Mouse (Mus musculus) limb, embryonic 13.5 days (tissue): ENCODE measurements around the gene Apela. TPM values are rescaled to one million over a fixed set of nuclear protein-coding genes. Genes with fewer than 3 reads are reported as not detected.

Experiments
- ATAC-seq: fragments of 200-750 bp; cut with Nextera tagmentation; 2 replicates; pipeline ENCODE4 v1.8.0; 2017; ENCODE audit warnings: low read depth, moderate number of reproducible peaks, moderate TSS enrichment; ENCODE audit not compliant: low FRiP score
- H3K27ac ChIP-seq: fragments of 300-500 bp; sonication (generic); 2 replicates; pipeline ENCODE4 v1.5.1; 2015; ENCODE audit warnings: inconsistent platforms, mild to moderate bottlenecking, moderate library complexity
- H3K27me3 ChIP-seq: fragments of 300-500 bp; sonication (generic); 2 replicates; pipeline ENCODE4 v1.6.1; 2015; ENCODE audit warnings: mild to moderate bottlenecking, inconsistent platforms
- H3K36me3 ChIP-seq: fragments of 300-500 bp; sonication (generic); 2 replicates; pipeline ENCODE4 v1.6.1; 2015; ENCODE audit warnings: inconsistent platforms, mild to moderate bottlenecking, moderate library complexity
- H3K4me1 ChIP-seq: fragments of 300-500 bp; sonication (generic); 2 replicates; pipeline ENCODE4 v1.6.1; 2015; ENCODE audit warnings: inconsistent platforms
- H3K4me2 ChIP-seq: fragments of 300-500 bp; sonication (generic); replicated peaks from 2 replicates; pipeline ENCODE4 v1.6.1; 2015; ENCODE audit warnings: inconsistent platforms, mild to moderate bottlenecking, moderate library complexity
- H3K4me3 ChIP-seq: fragments of 300-500 bp; sonication (generic); 2 replicates; pipeline ENCODE4 v1.5.1; 2015; ENCODE audit warnings: moderate library complexity, mild to moderate bottlenecking, inconsistent platforms
- H3K9ac ChIP-seq: fragments of 300-500 bp; sonication (generic); 2 replicates; pipeline ENCODE4 v1.6.1; 2015; ENCODE audit warnings: mild to moderate bottlenecking, inconsistent platforms
- H3K9me3 ChIP-seq: fragments of 300-500 bp; sonication (generic); 2 replicates; pipeline ENCODE4 v1.6.1; 2016; ENCODE audit warnings: inconsistent platforms
- WGBS: fragments of 180-500 bp; shearing (Covaris S2); methylation state at CpG from one replicate; pipeline ENCODE4 v1.1.7; 2015; 5-methylcytosine and 5-hydroxymethylcytosine counted together
- polyA plus RNA-seq: library from polyadenylated mRNA; unstranded; fragments of >200 nt; fragmentation: Nextera tagmentation; extraction: Ambion mirVana; gene quantifications from 2 replicates; pipeline ENCODE4 v1.2.1, GENCODE M21; 2015

The Apela gene
- 12.4 and 14.1 TPM in 2 replicates for polyA plus RNA-seq

- Histone ChIP-seq H3K4me1 (peaks cover 31% of the 10 kb centered on the region), H3K4me2 (peak within 1 kb of the TSS; percentile 71), H3K9me3 (no peaks in the 10 kb centered on the region), H3K9ac (peak within 1 kb of the TSS; percentile 32; the same call in 1 of the 2 replicates), H3K4me3 (peak within 1 kb of the TSS; percentile 41), H3K36me3 (no peaks in the 10 kb centered on the region), H3K27me3 (no peaks in the 10 kb centered on the region), H3K27ac (no peak within 1 kb of the TSS; the same call in 1 of the 2 replicates)
- WGBS, result 0% methylated on average over 8 of the region's 8 CpGs
- ATAC-seq, result peak; percentile 83
Measured at GRCm38 (mm10) chr8:65037117-65037533, at the start of gene Apela. Gene Apela, minus strand, starts transcription at chr8:65037336.

GRCm38 (mm10) chr8:65085680-65086079 lies 48.5 kb upstream of the Apela start:
- no peaks in the 10 kb centered on the region for H3K36me3 ChIP-seq
- H3K27me3 ChIP-seq, result no peaks in the 10 kb centered on the region
- H3K4me1 ChIP-seq, result peaks cover 8% of the 10 kb centered on the region
- no peak overlapping the region for H3K4me3 ChIP-seq
- no peak overlapping the region for H3K9ac ChIP-seq
- 77% methylated on average over 2 of the region's 2 CpGs for WGBS
- ATAC-seq, result no peak
- H3K27ac ChIP-seq, result no peak overlapping the region
- no peak overlapping the region for H3K4me2 ChIP-seq
- H3K9me3 ChIP-seq, result no peaks in the 10 kb centered on the region

- 82% methylated on average over 9 of the region's 9 CpGs for WGBS
- no peak overlapping the region for H3K27ac ChIP-seq
- ATAC-seq, result no peak
- no peak overlapping the region for H3K4me2 ChIP-seq
- H3K36me3 ChIP-seq, result no peaks in the 10 kb centered on the region
- no peaks in the 10 kb centered on the region for H3K27me3 ChIP-seq
- H3K4me3 ChIP-seq, result no peak overlapping the region
- H3K9ac ChIP-seq, result no peak overlapping the region
- no peaks in the 10 kb centered on the region for H3K4me1 ChIP-seq
- no peaks in the 10 kb centered on the region for H3K9me3 ChIP-seq
Measured at GRCm38 (mm10) chr8:65080731-65081130, 43.6 kb upstream of the Apela start.

DNA sequence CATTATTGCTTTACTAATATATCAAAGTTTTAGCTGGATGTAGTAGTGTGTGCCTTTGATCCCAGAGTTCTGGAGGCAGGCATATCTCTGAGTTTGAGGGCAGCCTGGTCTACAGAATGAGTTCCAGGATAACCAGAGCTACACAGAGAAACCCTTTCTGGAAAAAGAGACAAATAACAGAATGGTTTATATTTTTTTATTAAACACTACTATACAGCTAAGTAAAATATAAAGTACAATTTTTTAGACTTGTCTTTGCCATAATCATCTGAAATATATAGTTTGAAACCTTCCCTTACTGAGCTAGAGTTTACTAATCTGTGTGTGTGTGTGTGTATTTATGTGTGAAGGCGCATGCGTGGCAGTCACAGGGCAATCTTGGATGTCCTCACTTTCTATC lies 37.6 kb upstream of the Apela start, which contains the start of gene Gm10663:
Gene Gm10663 (plus strand): TSS at position 301 of the 400 bp plus-strand sequence.
- Histone ChIP-seq H3K4me2 (no peak within 1 kb of the TSS), H3K27ac (no peak within 1 kb of the TSS), H3K4me1 (0 out of 2 replicates have a peak, but pooled peaks cover 5% of the 10 kb centered on the region), H3K9me3 (no peaks in the 10 kb centered on the region), H3K9ac (no peak within 1 kb of the TSS), H3K4me3 (no peak within 1 kb of the TSS), H3K36me3 (no peaks in the 10 kb centered on the region), H3K27me3 (no peaks in the 10 kb centered on the region)
- ATAC-seq, result no peak
- WGBS, result 85% methylated on average over 2 of the region's 2 CpGs

DNA sequence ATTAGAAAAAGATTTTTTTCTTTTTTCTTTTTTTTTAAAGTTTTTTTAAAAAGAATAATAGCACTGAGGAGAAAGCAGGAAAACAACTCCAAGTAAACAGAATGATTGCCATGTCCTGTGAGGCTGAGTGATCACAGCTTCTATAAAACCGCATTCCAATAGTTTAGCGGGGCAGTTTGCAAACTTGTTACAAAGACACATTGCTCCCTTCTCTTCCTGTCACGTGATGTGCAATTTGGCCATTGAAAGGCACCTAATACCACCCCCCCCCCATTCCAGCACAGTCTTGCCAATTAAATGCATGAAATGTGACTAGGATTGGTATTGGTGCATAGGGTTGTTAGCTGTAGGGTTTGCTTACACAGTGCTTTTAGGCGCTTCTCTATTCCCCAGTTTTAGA lies 33.9 kb upstream of the Apela start:
- H3K4me3 ChIP-seq, result no peak overlapping the region
- no peaks in the 10 kb centered on the region for H3K9me3 ChIP-seq
- WGBS, result 52% methylated on average over 4 of the region's 4 CpGs
- no peak for ATAC-seq
- 0 out of 2 replicates have a peak, but pooled peaks cover 11% of the 10 kb centered on the region for H3K4me1 ChIP-seq
- H3K9ac ChIP-seq, result no peak overlapping the region
- no peaks in the 10 kb centered on the region for H3K27me3 ChIP-seq
- H3K27ac ChIP-seq, result no peak overlapping the region
- no peak overlapping the region for H3K4me2 ChIP-seq
- no peaks in the 10 kb centered on the region for H3K36me3 ChIP-seq

- Histone ChIP-seq H3K4me3 (no peak overlapping the region), H3K27ac (no peak overlapping the region), H3K9ac (no peak overlapping the region), H3K9me3 (no peaks in the 10 kb centered on the region), H3K27me3 (no peaks in the 10 kb centered on the region), H3K4me2 (no peak overlapping the region), H3K36me3 (no peaks in the 10 kb centered on the region), H3K4me1 (peaks cover 18% of the 10 kb centered on the region; the same call in 1 of the 2 replicates)
- no peak for ATAC-seq
- WGBS, result 90% methylated on average over 4 of the region's 4 CpGs
Measured at GRCm38 (mm10) chr8:65068473-65068819, 31.3 kb upstream of the Apela start.

GRCm38 (mm10) chr8:65067694-65068472 lies 30.7 kb upstream of the Apela start:
- no peak overlapping the region for H3K27ac ChIP-seq
- no peak overlapping the region for H3K4me3 ChIP-seq
- ATAC-seq, result no peak
- H3K36me3 ChIP-seq, result no peaks in the 10 kb centered on the region
- H3K4me2 ChIP-seq, result no peak overlapping the region
- no peaks in the 10 kb centered on the region for H3K27me3 ChIP-seq
- no peak overlapping the region for H3K9ac ChIP-seq
- 28% methylated on average over 10 of the region's 10 CpGs for WGBS
- no peaks in the 10 kb centered on the region for H3K9me3 ChIP-seq
- H3K4me1 ChIP-seq, result peaks cover 20% of the 10 kb centered on the region; the same call in 1 of the 2 replicates

- no peaks in the 10 kb centered on the region for H3K27me3 ChIP-seq
- H3K27ac ChIP-seq, result no peak overlapping the region
- H3K4me2 ChIP-seq, result no peak overlapping the region
- no peak overlapping the region for H3K4me3 ChIP-seq
- no peaks in the 10 kb centered on the region for H3K9me3 ChIP-seq
- no peaks in the 10 kb centered on the region for H3K36me3 ChIP-seq
- no peak overlapping the region for H3K9ac ChIP-seq
- ATAC-seq, result no peak
- WGBS, result 87% methylated on average over 4 of the region's 4 CpGs
- peaks cover 20% of the 10 kb centered on the region; the same call in 1 of the 2 replicates for H3K4me1 ChIP-seq
Measured at GRCm38 (mm10) chr8:65067031-65067430, 29.9 kb upstream of the Apela start.

DNA sequence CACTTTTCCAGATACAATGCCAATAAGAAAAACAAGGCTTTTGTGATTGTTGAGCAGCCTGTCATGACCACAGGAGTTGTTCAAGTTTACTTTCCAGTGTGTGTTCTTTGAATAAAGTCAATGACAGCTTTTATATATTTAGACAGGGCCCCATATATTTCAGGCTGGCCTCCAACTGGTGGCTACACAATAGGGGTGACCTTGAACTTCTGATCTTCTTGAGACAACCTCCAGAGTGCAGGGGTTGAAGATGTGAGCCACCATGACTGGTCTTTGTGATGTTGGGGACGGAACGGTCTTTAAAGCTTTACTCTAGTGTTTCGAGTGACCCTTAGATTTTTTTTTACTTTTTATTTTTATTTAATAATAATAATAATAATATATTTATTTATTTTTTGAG lies 28.5 kb upstream of the Apela start:
- Histone ChIP-seq H3K9ac (no peak overlapping the region), H3K4me1 (peaks cover 20% of the 10 kb centered on the region; the same call in 1 of the 2 replicates), H3K27ac (no peak overlapping the region), H3K27me3 (no peaks in the 10 kb centered on the region), H3K4me3 (no peak overlapping the region), H3K4me2 (no peak overlapping the region), H3K9me3 (no peaks in the 10 kb centered on the region), H3K36me3 (no peaks in the 10 kb centered on the region)
- WGBS, result 97% methylated on average over 3 of the region's 3 CpGs
- no peak for ATAC-seq

- no peak overlapping the region for H3K9ac ChIP-seq
- no peak overlapping the region for H3K27ac ChIP-seq
- ATAC-seq, result no peak
- H3K9me3 ChIP-seq, result no peaks in the 10 kb centered on the region
- H3K36me3 ChIP-seq, result no peaks in the 10 kb centered on the region
- peaks cover 15% of the 10 kb centered on the region; the same call in 1 of the 2 replicates for H3K4me1 ChIP-seq
- H3K27me3 ChIP-seq, result no peaks in the 10 kb centered on the region
- no peak overlapping the region for H3K4me3 ChIP-seq
- no peak overlapping the region for H3K4me2 ChIP-seq
- 38% methylated on average over 2 of the region's 2 CpGs for WGBS
Measured at GRCm38 (mm10) chr8:65064071-65064470, 26.9 kb upstream of the Apela start.

DNA sequence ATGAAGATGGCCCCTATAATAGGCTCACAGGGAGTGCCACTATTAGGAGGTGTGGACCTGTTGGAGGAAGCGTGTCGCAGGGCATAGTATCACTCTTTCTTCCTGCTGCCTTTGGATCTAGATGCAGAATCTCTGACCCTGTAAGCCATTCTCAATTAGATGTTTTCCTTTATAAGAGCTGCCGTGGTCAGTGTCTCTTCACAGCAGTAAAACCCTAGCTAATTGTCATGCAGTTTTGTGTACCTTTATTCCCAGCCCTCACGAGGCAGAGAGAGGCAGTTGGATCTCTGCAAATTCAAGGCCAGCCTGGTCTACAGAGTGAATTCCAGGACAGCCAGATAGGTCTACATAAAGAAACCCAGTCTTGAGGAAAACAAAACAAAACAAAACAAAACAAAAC lies 25.1 kb upstream of the Apela start:
- no peaks in the 10 kb centered on the region for H3K9me3 ChIP-seq
- no peak overlapping the region for H3K4me3 ChIP-seq
- WGBS, result 75% methylated on average over 4 of the region's 4 CpGs
- H3K4me2 ChIP-seq, result no peak overlapping the region
- no peaks in the 10 kb centered on the region for H3K27me3 ChIP-seq
- no peak overlapping the region for H3K27ac ChIP-seq
- peaks cover 9% of the 10 kb centered on the region; the same call in 1 of the 2 replicates for H3K4me1 ChIP-seq
- H3K36me3 ChIP-seq, result no peaks in the 10 kb centered on the region
- no peak for ATAC-seq
- H3K9ac ChIP-seq, result no peak overlapping the region

- Histone ChIP-seq H3K4me2 (no peak overlapping the region), H3K36me3 (no peaks in the 10 kb centered on the region), H3K9me3 (no peaks in the 10 kb centered on the region), H3K27me3 (no peaks in the 10 kb centered on the region), H3K4me3 (no peak overlapping the region), H3K27ac (no peak overlapping the region), H3K4me1 (peaks cover 19% of the 10 kb centered on the region), H3K9ac (no peak overlapping the region)
- ATAC-seq, result no peak
- WGBS, result 86% methylated on average over 4 of the region's 4 CpGs
Measured at GRCm38 (mm10) chr8:65056722-65057121, 19.6 kb upstream of the Apela start.
